Mouse (Mus musculus): ENCODE measurements around the gene Nceh1. TPM values are rescaled to one million over a fixed set of nuclear protein-coding genes. Genes with fewer than 3 reads are reported as not detected.

Nceh1 gene
- 100 to 1,000 TPM; 105 to 113 TPM for total RNA-seq (2021)

- DNase-seq: peak; percentile 91 to 94
Measured at GRCm38 (mm10) chr3:27182733-27183600, at the start of gene Nceh1. TSS of gene Nceh1 (plus strand) at chr3:27182965.

DNA sequence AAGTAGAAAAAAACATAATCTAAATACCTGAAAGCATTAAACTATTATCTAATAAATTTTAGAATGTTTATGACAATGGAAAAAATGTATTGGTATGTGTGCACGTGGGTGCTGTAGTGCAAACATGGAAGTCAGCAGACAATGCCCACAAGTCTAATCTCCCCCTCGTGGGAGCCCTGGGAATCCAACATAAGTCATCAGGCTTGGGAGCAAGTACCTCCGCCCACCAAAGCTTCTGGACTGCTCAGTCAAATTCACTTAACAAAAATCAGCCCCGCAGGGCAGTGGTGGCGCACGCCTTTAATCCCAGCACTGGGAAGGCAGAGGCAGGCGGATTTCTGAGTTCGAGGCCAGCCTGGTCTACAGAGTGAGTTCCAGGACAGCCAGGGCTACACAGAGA is 42.7 kb upstream of the Nceh1 start:
- no peak for DNase-seq

DNA sequence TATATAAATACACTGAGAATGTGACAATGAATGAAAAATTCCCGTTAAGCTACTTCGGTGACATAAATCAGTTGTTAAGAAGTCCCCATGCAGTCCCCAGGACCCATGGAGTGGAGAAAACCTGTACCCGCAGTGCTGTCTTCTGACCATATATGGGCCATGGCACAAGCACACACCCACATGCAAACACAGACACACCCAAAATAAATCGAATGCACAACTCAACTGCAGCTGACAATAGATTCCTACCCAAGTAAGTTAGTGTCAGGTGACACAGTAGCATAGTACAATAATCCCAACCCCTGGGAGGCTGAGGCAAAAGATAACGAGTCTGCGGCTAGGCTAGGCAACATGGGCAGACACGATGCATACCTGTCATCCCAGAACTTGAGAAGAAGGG is 39.2 kb upstream of the Nceh1 start:
- DNase-seq: no peak

- no peak for DNase-seq
Measured at GRCm38 (mm10) chr3:27145733-27146132, 37.0 kb upstream of the Nceh1 start.

GRCm38 (mm10) chr3:27153191-27153671 is 29.5 kb upstream of the Nceh1 start:
- DNase-seq: no peak

DNA sequence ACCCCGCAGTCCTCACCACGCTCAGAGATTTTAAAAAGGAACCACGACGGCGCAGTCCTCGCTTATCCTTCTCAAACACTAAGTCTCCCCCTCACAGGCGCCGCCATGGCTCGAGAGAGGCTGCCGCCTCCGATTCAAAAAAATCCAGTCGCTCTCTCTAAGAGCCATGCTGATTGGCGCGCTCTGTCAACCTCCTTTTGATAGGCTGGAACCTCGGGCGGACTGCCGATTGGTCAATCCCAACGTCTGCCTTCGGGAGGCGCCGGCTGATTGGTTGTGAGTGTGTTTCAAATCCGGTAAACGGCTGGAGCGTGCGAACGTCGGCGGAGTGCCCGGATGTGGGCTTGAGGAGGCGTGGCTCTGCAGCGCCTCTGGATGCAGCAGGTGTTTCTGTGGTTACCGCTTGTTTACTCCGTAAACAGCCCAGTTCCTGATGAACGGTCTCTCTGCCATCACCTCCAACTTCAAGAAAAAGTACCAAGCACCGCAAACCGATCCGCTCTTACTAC is 29.0 kb upstream of the Nceh1 start, which contains the start of gene Ect2:
Gene Ect2 (minus strand): TSS at position 178 of the 509 bp plus-strand sequence.
- DNase-seq: peak; percentile 99

DNA sequence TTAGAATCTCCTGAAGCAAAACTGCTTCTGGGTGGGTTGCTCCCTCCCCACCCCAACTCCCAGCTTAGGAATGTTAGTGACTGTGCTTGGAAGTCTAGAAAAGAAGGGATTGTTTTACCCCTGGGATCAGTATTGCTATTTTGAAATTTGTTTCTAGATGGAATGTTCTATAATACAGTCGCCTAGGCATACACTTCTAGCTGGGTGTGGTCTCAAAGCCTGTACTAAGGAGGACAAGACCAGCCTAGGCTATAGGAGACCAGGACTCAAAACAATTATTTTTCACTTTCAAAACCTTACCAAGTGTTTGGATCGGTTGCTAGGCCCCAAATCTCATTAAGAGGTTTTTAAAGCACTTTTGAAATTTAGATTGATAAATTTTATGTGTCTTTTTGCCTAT is 28.5 kb upstream of the Nceh1 start:
- DNase-seq: no peak

- DNase-seq: no peak
Measured at GRCm38 (mm10) chr3:27155051-27155855, 27.5 kb upstream of the Nceh1 start.

DNA sequence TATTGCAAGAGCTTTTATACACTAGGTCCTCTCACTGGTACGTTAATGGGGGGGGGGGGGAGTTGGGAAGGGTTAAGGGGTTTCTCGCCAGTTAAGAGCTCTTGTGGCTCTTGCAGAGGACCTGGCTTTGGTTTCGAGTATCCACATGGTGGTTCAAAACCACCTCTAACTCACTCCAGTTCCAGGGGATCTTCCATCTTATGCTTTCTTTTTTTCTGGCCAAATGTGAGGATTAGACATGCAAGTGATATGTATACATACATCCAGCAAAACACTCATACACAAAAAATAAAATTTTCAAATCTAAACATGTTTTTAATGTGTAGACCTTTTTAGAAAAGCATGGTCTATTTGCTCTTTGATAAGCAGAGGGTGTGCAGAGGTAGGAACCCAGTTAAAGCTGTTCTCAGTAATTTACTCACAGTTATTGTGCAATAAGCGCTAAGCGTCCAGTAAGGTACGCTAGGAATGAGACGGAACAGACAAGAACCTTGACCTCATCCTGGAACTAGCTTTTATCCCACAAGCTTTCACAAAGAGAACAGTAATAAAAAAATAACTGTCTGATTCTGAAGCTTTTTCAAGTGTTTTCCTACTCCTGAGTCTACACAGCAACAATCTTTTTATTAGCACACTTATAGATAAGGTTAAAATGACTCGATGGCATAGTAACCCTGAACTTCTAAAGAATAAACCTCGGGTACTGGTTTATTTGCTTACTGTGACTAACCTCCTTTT is 26.7 kb upstream of the Nceh1 start:
- DNase-seq: no peak

DNA sequence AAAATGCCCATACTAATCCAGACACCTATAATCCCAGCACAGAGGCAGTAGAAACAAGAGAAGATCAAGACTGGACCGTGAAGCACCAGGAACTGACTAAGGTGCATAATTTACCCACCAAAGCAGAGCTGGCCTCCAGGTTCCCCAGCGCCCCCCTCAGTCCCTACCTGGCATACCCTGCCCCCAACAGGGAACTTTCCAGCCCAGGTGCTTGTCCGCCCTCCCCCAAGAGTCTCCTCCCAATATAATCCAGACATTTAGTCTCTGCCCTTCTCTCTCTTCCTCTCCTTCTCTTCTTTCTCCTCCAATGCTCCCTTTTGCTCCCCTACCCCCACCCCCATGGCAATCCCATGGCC is 26.2 kb upstream of the Nceh1 start:
- no peak for DNase-seq

DNA sequence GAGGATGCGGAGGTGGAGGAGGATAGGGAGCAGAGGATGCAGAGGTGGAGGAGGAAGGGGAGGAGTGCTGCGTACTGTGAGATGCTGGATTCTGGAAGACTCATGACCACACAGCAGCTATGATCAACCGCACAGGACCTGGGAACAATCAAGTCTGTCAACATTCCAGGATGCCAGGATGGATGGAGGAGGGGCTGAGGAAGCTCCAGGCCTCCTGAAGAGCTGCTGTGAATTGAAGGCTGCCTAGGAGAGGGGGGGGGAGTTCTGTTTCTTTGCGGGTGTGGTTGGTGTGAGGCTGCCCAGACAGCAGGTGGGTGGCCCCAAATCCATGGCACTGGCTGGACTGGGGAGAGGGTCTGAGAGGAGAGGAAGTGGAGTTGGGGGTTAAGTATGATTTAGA is 23.9 kb upstream of the Nceh1 start:
- no peak for DNase-seq

GRCm38 (mm10) chr3:27161645-27162409 is 20.9 kb upstream of the Nceh1 start:
- no peak for DNase-seq

GRCm38 (mm10) chr3:27162410-27162804 is 20.4 kb upstream of the Nceh1 start:
- DNase-seq: no peak

DNA sequence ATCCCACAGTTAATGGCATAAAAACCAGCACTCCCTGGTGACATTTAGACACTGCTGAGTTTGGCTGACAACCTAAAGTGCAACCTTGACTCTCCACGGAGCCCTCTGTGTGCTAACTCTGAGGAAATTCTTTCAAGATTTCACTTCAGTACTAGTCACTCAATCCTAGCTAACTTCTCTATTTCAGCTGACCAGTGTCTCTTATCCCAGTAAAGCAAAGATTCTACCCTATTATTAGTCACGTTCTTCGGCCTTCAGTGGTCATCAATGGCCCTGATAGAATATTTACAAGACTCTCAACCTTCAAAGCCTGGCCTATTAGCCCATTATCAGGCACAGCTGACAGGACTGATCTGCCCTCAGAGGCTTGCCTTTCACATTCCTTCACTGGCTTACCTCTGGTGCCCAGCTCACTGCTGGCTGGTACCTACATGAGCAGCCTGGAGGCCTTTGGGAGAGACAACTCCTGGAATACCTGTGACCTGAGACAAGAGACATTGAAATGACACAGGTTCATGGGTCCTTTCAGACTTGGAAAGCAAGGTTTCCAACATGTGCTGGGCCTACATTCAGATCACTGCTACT is 17.2 kb upstream of the Nceh1 start:
- DNase-seq: no peak

DNA sequence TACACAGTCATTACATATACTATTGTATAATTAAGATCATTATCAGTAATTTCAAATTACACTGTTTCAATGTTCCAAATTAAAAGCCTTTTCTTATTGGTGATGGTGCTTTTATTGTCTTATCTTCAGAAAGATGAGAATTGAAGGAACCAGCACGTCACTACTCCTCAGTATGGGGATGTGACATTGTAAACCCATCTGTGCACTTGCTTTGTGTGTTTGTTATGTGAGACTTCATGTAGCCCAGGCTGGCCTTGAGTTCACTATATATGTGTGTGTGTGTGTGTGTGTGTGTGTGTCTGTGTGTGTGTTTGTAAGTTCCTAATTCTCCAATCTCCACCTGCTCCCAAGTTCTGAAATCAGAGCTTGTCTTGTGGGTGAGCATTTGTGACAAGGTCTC is 12.5 kb upstream of the Nceh1 start:
- DNase-seq: no peak

DNA sequence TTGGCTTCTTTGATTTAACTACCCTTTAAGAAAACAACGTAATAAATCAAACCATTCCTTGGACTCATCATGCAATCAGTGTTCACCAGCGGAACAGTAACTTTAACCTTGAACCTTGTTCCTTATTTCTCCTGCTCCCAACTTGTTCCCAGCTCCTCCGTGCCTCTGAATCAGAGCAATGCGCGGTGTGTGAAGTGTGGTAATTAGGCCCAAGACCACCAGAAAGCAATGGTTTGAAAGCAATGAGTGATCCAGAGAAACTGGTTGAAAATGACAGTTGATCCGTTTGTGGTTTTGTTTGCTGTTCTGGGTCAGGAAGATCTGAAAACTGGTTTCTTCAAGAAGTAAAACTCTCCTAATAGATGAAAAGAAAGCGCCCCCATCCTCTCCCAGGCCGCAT is 3.1 kb upstream of the Nceh1 start:
- no peak for DNase-seq

GRCm38 (mm10) chr3:27183601-27184175 is 923 bp downstream of the Nceh1 start:
- peak; percentile 48 to 56 for DNase-seq

DNA sequence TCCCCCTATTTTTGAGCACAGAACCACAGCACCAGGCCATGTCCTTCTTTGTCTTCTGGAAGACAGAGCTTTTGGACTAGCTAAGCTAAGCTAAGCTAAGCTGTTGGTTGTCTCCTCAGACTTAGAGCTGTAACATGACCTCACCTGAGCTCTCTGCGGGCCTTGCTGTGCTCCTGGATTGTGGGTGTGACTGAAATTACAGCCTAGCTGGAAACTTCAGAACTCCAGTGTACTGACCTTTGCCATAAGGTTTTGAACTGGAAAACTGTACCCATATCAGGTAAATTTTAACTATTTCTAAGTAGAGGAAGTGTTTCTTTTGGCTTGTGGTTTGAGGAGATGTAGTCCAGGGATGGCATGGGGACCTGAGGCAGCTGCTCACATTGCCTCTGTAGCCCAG is 5.6 kb downstream of the Nceh1 start:
- no peak for DNase-seq

GRCm38 (mm10) chr3:27189320-27190261 is 6.8 kb downstream of the Nceh1 start:
- peak; percentile 72 to 80 for DNase-seq

GRCm38 (mm10) chr3:27190865-27191264 is 8.1 kb downstream of the Nceh1 start:
- DNase-seq: no peak
